Mouse (Mus musculus) neutrophil, adult 5-6 weeks (primary cell): ENCODE measurements around the gene Phf10. TPM values are rescaled to one million over a fixed set of nuclear protein-coding genes. Genes with fewer than 3 reads are reported as not detected.
"Not testable (repeated sequence)": the region's sequence is repeated elsewhere in the genome, so short reads cannot be mapped to it uniquely, and the experiment has no call there.

Experiments used
- ATAC-seq: fragments of 151-379, 151-347 bp; 2 replicates; pipeline ENCODE4 v1.8.0; 2017; ENCODE audit warnings: mild to moderate bottlenecking, moderate TSS enrichment; ENCODE audit not compliant: insufficient number of reproducible peaks, poor library complexity, low FRiP score, severe bottlenecking; ENCODE audit errors: extremely low read depth
- total RNA-seq: library from RNA; stranded (forward); fragments of 200-1000 nt; gene quantifications from 2 replicates; pipeline ENCODE4 v1.2.3, GENCODE M21; 2017

Gene Phf10
- total RNA-seq, 1 experiment from 2014 or later, result 37.8 TPM

DNA sequence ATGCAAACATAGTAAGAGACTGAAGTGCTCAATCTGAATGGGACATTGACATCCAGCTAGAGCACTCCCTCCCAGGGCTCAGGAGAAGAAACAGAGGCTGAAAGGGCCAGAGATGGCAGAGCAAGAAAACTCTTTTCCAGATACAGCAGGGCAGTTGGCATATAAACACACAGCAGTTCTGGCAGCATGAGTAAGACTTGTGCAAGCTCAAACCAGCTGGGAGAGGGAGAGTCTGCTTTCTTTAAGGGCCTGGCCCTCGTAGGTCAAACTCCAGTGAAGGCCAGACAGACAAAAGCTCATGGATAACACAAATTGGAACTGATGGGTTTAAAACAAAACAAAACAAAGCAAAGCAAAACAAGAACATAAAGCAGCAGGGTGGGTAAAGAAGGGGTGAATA lies 54.5 kb downstream of the Phf10 start:
- ATAC-seq, result no peak

DNA sequence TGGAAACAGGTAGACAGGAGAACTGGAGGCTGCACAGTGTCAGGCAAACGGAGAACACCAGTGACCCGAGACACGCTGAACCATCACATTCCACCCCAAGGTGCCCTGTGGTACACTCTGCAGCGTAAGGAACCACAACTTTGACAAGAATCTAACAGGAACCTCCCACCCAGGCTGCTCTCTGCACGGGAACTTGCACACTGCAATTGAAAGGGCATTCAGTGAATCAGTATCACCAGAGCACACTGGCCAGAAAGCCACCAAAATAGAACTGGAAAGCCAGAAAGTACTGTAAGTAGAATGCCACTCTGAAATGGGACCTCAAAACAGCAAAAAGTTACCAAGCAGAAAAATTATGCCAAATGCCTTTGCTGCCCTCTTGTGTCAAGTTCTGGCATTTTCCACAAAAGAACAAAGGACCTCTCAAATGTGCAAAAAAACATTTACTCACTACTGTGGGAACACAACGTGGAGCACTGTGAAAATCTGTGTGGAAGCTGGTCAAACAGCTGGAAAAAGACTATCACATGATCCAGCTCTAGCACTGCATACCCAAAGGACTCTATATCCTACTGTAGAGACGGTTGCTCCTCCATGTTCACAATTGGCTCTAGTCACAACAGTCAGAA lies 56.3 kb downstream of the Phf10 start:
- ATAC-seq, result no peak

DNA sequence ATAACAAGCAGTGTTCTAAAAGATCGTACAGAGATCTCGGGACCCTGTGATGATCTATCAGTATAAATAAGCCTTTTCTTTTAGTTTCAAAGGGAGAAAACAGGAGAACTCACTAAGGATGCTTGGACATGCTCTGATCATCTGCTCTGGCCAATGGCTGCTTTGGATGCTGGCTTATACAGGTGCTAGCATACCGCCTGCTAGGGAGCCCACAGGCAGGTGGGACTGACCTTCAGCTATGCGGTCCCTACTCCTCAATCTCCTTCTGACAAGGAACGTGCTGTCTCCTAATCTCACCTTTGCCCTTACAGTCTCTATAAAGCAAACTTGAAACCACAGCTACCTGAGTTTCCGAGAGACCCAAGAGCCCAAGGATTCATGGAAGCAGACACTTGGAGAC lies 56.9 kb downstream of the Phf10 start:
- ATAC-seq, result no peak

DNA sequence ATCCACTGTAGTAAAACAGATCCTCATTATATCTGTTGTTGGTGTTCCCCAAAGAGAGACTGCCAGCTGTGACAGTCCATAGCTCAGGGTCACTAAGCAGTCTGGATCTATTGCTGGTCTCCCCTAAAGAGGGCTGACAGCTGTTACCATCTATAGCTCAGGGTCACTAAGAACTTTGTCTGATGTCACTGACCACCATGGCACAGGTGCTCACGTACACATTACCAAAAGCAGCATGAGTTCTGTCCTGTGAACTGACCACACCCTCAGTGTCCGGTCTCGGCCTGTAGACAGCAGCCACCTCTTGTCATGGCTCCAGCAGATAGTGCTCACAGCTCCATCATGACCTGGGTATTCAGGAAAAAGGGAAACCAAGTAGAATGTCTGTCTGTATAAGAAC lies 57.9 kb downstream of the Phf10 start:
- no peak for ATAC-seq

DNA sequence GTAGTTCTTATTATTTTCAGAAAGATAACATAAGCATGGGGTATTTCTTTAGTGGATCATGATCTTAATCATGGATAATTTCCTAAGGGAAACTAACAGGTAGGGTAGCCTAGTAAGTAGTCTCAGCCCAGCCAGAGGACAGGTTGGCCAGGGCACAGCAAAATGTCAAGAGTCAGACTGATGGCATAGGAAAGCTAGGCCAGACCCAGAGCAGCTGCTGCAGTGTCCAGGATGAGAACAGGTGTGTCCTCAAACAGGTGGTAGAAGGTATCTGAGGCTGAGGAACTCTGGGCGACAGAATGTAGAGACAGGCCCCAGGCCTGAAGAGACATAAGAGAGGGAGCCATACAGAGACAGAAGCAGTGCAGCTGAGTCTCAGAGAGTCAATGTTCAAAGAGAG lies 62.1 kb downstream of the Phf10 start:
- no peak for ATAC-seq

DNA sequence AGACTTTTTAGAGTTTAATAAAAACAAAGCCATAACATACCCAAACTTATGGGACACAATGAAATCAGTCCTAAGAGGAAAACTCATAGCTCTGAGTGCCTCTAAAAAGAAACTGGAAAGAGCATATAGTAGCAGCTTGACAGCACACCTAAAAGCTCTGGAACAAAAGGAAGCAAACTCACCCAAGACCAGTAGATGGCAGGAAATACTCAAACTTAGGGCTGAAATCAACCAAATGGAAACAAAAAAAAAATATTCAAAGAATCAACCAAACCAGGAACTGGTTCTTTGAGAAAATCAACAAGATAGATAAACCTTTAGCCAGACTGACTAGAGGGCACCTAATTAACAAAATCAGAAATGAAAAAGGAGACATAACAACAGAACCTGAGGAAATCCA lies 66.0 kb downstream of the Phf10 start:
- ATAC-seq, result not testable (repeated sequence)

Other genes starting within 250 kb of the Phf10 start
- gene Wdr27, start 18.1 kb downstream of the Phf10 start, total RNA-seq, result not detected in 2 replicates
- 27.9 and 28.5 TPM in 2 replicates for gene 1600012H06Rik, start 18.1 kb downstream of the Phf10 start, total RNA-seq
- 13.9 and 18.3 TPM in 2 replicates for gene 9030025P20Rik, start 17.2 kb upstream of the Phf10 start, total RNA-seq
- gene Gm3417, start 17.5 kb upstream of the Phf10 start, total RNA-seq, result 1.6 TPM in 1 of 2 replicates, not detected in the other
- gene Gm3435, start 48.9 kb upstream of the Phf10 start, total RNA-seq, result 4.3 and 9.1 TPM in 2 replicates
- gene Ermard, start 79.9 kb upstream of the Phf10 start, total RNA-seq, result 132 and 146 TPM in 2 replicates
- gene Tcte3, start 80.2 kb upstream of the Phf10 start, total RNA-seq, result not detected in 2 replicates
- 12.9 and 14.3 TPM in 2 replicates for gene Gm3448, start 80.3 kb upstream of the Phf10 start, total RNA-seq